Comparison of ENCODE assay signal across 8 mouse cellular contexts in genomic region chr5:125404903-125405545, GRCm38 (mm10). TPM values are rescaled to one million over a fixed set of nuclear protein-coding genes. Genes with fewer than 3 reads are reported as not detected.
DNase-seq lines count a peak whose midpoint lies in the region; ATAC-seq and TF ChIP-seq lines count a peak whose summit lies in the region.

No protein-coding gene starts in this region.

- H3K4me2 ChIP-seq in limb, embryonic 11.5 days (ENCODE audit: low read depth, severe bottlenecking), result peak overlapping the region; percentile 71
- H3K4me2 ChIP-seq in midbrain, embryonic 11.5 days, result peak overlapping the region; percentile 69

- H3K9ac ChIP-seq in limb, embryonic 11.5 days (ENCODE audit: low read length), result peak overlapping the region; percentile 56
- H3K9ac ChIP-seq in midbrain, embryonic 11.5 days (ENCODE audit: low read length), result peak overlapping the region; percentile 63

- H3K4me1 ChIP-seq in limb, embryonic 11.5 days (ENCODE audit: control insufficient read depth, insufficient read depth, low read length), result peaks cover 11% of the 10 kb centered on the region; the same call in 1 of the 2 replicates
- peaks cover 15% of the 10 kb centered on the region for H3K4me1 ChIP-seq in midbrain, embryonic 11.5 days (ENCODE audit: control insufficient read depth, insufficient read depth, low read length)
- H3K4me1 ChIP-seq in spleen, adult 2 months (ENCODE audit: control insufficient read depth, insufficient read depth, insufficient read length), result peaks cover 8% of the 10 kb centered on the region; the same call in 1 of the 2 replicates

- no peaks in the 10 kb centered on the region for H3K9me3 ChIP-seq in limb, embryonic 11.5 days (ENCODE audit: control insufficient read depth, low read length)
- H3K9me3 ChIP-seq in midbrain, embryonic 11.5 days (ENCODE audit: control insufficient read depth, low read length), result no peaks in the 10 kb centered on the region

- WGBS in limb, embryonic 11.5 days, result under 1% methylated on average over 28 of the region's 28 CpGs
- under 1% methylated on average over 28 of the region's 28 CpGs for WGBS in midbrain, embryonic 11.5 days
- WGBS in spleen, adult 2 months, result under 1% methylated on average over 28 of the region's 28 CpGs

- peak overlapping the region; percentile 57; the same call in 1 of the 2 replicates for H3K27ac ChIP-seq in limb, embryonic 11.5 days (replicated peaks; ENCODE audit: low read depth, low read length)
- peak overlapping the region; percentile 74 for H3K27ac ChIP-seq in midbrain, embryonic 11.5 days (ENCODE audit: low read depth, low read length)
- peak overlapping the region; percentile 67 for H3K27ac ChIP-seq in spleen, adult 2 months (ENCODE audit: insufficient read depth, low read length)

- TF ChIP-seq CTCF in spleen, adult 2 months (IDR thresholded peaks at IDR 0.05; ENCODE audit: extremely low read depth, insufficient read depth, insufficient read length, insufficient replicate concordance), result no peak

- H3K27me3 ChIP-seq in limb, embryonic 11.5 days (ENCODE audit: control insufficient read depth, insufficient read depth, low read length), result no peaks in the 10 kb centered on the region
- peaks cover 3% of the 10 kb centered on the region; the same call in 1 of the 2 replicates for H3K27me3 ChIP-seq in midbrain, embryonic 11.5 days (ENCODE audit: control insufficient read depth, insufficient read depth, low read length)
- H3K27me3 ChIP-seq in spleen, adult 2 months (ENCODE audit: control insufficient read depth, insufficient read depth, low read length), result no peaks in the 10 kb centered on the region

- no peaks in the 10 kb centered on the region for H3K36me3 ChIP-seq in limb, embryonic 11.5 days (ENCODE audit: control insufficient read depth, insufficient read depth, low read length)
- no peaks in the 10 kb centered on the region for H3K36me3 ChIP-seq in midbrain, embryonic 11.5 days (ENCODE audit: control insufficient read depth, insufficient read depth, low read length)
- H3K36me3 ChIP-seq in spleen, adult 2 months (ENCODE audit: control insufficient read depth, insufficient read depth, low read length), result no peaks in the 10 kb centered on the region

- no peak for TF ChIP-seq POLR2A in spleen, adult 2 months (IDR thresholded peaks at IDR 0.05; ENCODE audit: low read depth, low read length)

- H3K4me3 ChIP-seq in limb, embryonic 11.5 days (ENCODE audit: low read depth, low read length), result peak overlapping the region; percentile 35
- H3K4me3 ChIP-seq in midbrain, embryonic 11.5 days (ENCODE audit: low read depth, low read length), result peak overlapping the region; percentile 60
- H3K4me3 ChIP-seq in spleen, adult 2 months (ENCODE audit: extremely low read depth, insufficient read depth, insufficient read length), result peak overlapping the region; percentile 67

- DNase-seq in kidney, adult 11 months, result peak; percentile 58
- DNase-seq in kidney, adult 18-20 months, result no peak
- peak; percentile 93 for DNase-seq in embryo, embryonic 10 days (ENCODE audit: low spot score)
- peak; percentile 42 to 45 for DNase-seq in gastrocnemius, adult 8-10 months (ENCODE audit: low spot score in 2 of 2)
- peak; percentile 86 for DNase-seq in limb, embryonic 11.5 days (ENCODE audit: low spot score)
- no peak for DNase-seq in midbrain, embryonic 11.5 days (ENCODE audit: low spot score, missing footprints)
- peak in 1 of 2 experiments; percentile 26 for DNase-seq in spleen, adult 2 months (ENCODE audit: low read depth in 1 of 2, low spot score in 2 of 2)

- ATAC-seq in inflammation-experienced regulatory T-cells, adult 6 months, result peak; percentile 7
- 0 out of 2 replicates have a peak, but pooled peaks have one; percentile 27 for ATAC-seq in limb, embryonic 11.5 days (ENCODE audit: insufficient number of reproducible peaks, low FRiP score, low TSS enrichment, low read depth)
- peak; percentile 54 for ATAC-seq in midbrain, embryonic 11.5 days (ENCODE audit: low FRiP score)

RNA-seq across cellular contexts. Expression of gene Ubc, which starts 15.0 kb away (rescaled TPM):
- total RNA-seq in gastrocnemius, adult 8-10 months (2022), result 1,000 to 10,000 TPM; 1,167 to 1,677 (median 1,560) TPM
- 1,000 to 10,000 TPM in 2 of 3 experiments, 100 to 1,000 TPM in 1; 741 to 1,375 (median 1,290) TPM for polyA plus RNA-seq in inflammation-experienced regulatory T-cells, adult 6 months (2017; shearing (Covaris generic))
- 979 and 1,019 TPM in 2 replicates for polyA plus RNA-seq in limb, embryonic 11.5 days (2014; fragmentation: Nextera tagmentation; extraction: Ambion mirVana)
- polyA plus RNA-seq in midbrain, embryonic 11.5 days (2014; fragmentation: Nextera tagmentation; extraction: Ambion mirVana), result 1,030 and 1,101 TPM in 2 replicates
- polyA plus RNA-seq in spleen, adult 2 months (2012; rRNA removed), result 316 and 423 TPM in 2 replicates

RNA-seq across cellular contexts. Expression of gene Gm10382, which starts 15.9 kb away (rescaled TPM):
- total RNA-seq in gastrocnemius, adult 8-10 months (2022), result under 1 TPM in 2 of 4 experiments, not detected in 2; 0.31 to 0.34 TPM
- polyA plus RNA-seq in inflammation-experienced regulatory T-cells, adult 6 months (2017; shearing (Covaris generic)), result 1 to 10 TPM in 2 of 3 experiments, under 1 TPM in 1; 0.65 to 1.1 (median 1.0) TPM
- 0.28 TPM in 1 of 2 replicates, not detected in the other for polyA plus RNA-seq in limb, embryonic 11.5 days (2014; fragmentation: Nextera tagmentation; extraction: Ambion mirVana)
- 0.12 and 0.29 TPM in 2 replicates for polyA plus RNA-seq in midbrain, embryonic 11.5 days (2014; fragmentation: Nextera tagmentation; extraction: Ambion mirVana)
- polyA plus RNA-seq in spleen, adult 2 months (2012; rRNA removed), result 0.08 and 0.15 TPM in 2 replicates

RNA-seq across cellular contexts. Expression of gene Dhx37, which starts 28.9 kb away (rescaled TPM):
- total RNA-seq in gastrocnemius, adult 8-10 months (2022), result 1 to 10 TPM; 4.4 to 5.1 (median 4.8) TPM
- polyA plus RNA-seq in inflammation-experienced regulatory T-cells, adult 6 months (2017; shearing (Covaris generic)), result 10 to 100 TPM in 1 of 3 experiments, 1 to 10 TPM in 2; 6.9 to 10.2 (median 9.2) TPM
- 12.4 and 14.2 TPM in 2 replicates for polyA plus RNA-seq in limb, embryonic 11.5 days (2014; fragmentation: Nextera tagmentation; extraction: Ambion mirVana)
- polyA plus RNA-seq in midbrain, embryonic 11.5 days (2014; fragmentation: Nextera tagmentation; extraction: Ambion mirVana), result 9.2 and 9.9 TPM in 2 replicates
- polyA plus RNA-seq in spleen, adult 2 months (2012; rRNA removed), result 17.0 and 21.0 TPM in 2 replicates

RNA-seq across cellular contexts. Expression of gene Bri3bp, which starts 36.3 kb away (rescaled TPM):
- 1 to 10 TPM; 3.0 to 4.6 (median 4.1) TPM for total RNA-seq in gastrocnemius, adult 8-10 months (2022)
- 10 to 100 TPM in 1 of 3 experiments, 1 to 10 TPM in 2; 5.6 to 12.9 (median 8.3) TPM for polyA plus RNA-seq in inflammation-experienced regulatory T-cells, adult 6 months (2017; shearing (Covaris generic))
- 36.9 and 39.3 TPM in 2 replicates for polyA plus RNA-seq in limb, embryonic 11.5 days (2014; fragmentation: Nextera tagmentation; extraction: Ambion mirVana)
- 28.4 and 29.4 TPM in 2 replicates for polyA plus RNA-seq in midbrain, embryonic 11.5 days (2014; fragmentation: Nextera tagmentation; extraction: Ambion mirVana)
- polyA plus RNA-seq in spleen, adult 2 months (2012; rRNA removed), result 21.2 and 21.5 TPM in 2 replicates

Comparison
In these comparisons a context has a peak if more than half of its experiments do, and no peak if none do; other contexts are left out.
1. DNase-seq: peak in kidney, adult 11 months (single experiment), embryo, embryonic 10 days (single experiment), gastrocnemius, adult 8-10 months (2 of 2) and limb, embryonic 11.5 days (single experiment); none in kidney, adult 18-20 months (single experiment) and midbrain, embryonic 11.5 days (single experiment).
2. Peak in every context shown above with its lines, with median percentiles within 50 percentile points of each other: ATAC-seq, H3K27ac ChIP-seq and H3K4me3 ChIP-seq.